Mouse (Mus musculus) liver, adult 2 months (tissue): ENCODE measurements around the gene Htra2.

ENCODE experiments used
- CTCF ChIP-seq: fragments of 200-500 bp; IDR thresholded peaks from 2 replicates; pipeline ENCODE4 v1.5.1; 2011; ENCODE audit warnings: low read depth, low read length, control low read depth
- POLR2A ChIP-seq: fragments of 200-500 bp; IDR thresholded peaks from 2 replicates; pipeline ENCODE4 v1.6.1; 2011; ENCODE audit warnings: low read length, control low read depth; ENCODE audit not compliant: insufficient read depth; ENCODE audit errors: extremely low read depth

GRCm38 (mm10) chr6:83006114-83006513 is 49.0 kb downstream of the Htra2 start:
- TF ChIP-seq CTCF: no peak
- TF ChIP-seq POLR2A: no peak
